Mouse (Mus musculus) liver, adult 2 months (tissue): ENCODE measurements at regions not wholly inside any gene's neighbourhood (a gene's known extent, or its start where the extent isn't known, plus 50 kb on each side); places are given as distances from the start of the nearest gene placed in this dataset.
A peak's percentile ranks its signal among the peaks of the same experiment; 100 is the strongest.

Source experiments
- DNase-seq: peaks from one replicate; pipeline ENCODE4 v3.0.0-alpha.2; 2011; ENCODE audit warnings: low read depth, low spot score; ENCODE audit errors: extremely low read depth
- H3K27ac ChIP-seq: fragments of 200-500 bp; replicated peaks from 2 replicates; pipeline ENCODE4 v1.5.1; 2012; ENCODE audit warnings: low read depth, mild to moderate bottlenecking, control low read depth, inconsistent platforms, low read length; ENCODE audit not compliant: insufficient read depth
- H3K27me3 ChIP-seq: fragments of 200-500 bp; 2 replicates; pipeline ENCODE4 v1.6.1; 2012; ENCODE audit warnings: mild to moderate bottlenecking, moderate library complexity, low read length, inconsistent platforms; ENCODE audit not compliant: control insufficient read depth, insufficient read depth
- H3K36me3 ChIP-seq: fragments of 200-500 bp; 2 replicates; pipeline ENCODE4 v1.6.1; 2012; ENCODE audit warnings: low read length, inconsistent platforms; ENCODE audit not compliant: control insufficient read depth, insufficient read depth
- H3K4me1 ChIP-seq: fragments of 200-500 bp; 2 replicates; pipeline ENCODE4 v1.6.1; 2011; ENCODE audit warnings: low read length; ENCODE audit not compliant: control insufficient read depth, insufficient read depth
- H3K4me3 ChIP-seq: fragments of 200-500 bp; 2 replicates; pipeline ENCODE4 v1.5.1; 2011; ENCODE audit warnings: low read depth, mild to moderate bottlenecking, control low read depth, low read length, moderate library complexity; ENCODE audit not compliant: insufficient read depth
- H3K79me2 ChIP-seq: fragments of 200-500 bp; 2 replicates; pipeline ENCODE4 v1.6.1; 2012; ENCODE audit warnings: inconsistent platforms, mild to moderate bottlenecking, low read length, moderate library complexity; ENCODE audit not compliant: control insufficient read depth, insufficient read depth
- H3K9ac ChIP-seq: fragments of 200-500 bp; 2 replicates; pipeline ENCODE4 v1.6.1; 2012; ENCODE audit warnings: low read depth, mild to moderate bottlenecking, control low read depth, inconsistent platforms, low read length
- CTCF ChIP-seq: fragments of 200-500 bp; IDR thresholded peaks from 2 replicates; pipeline ENCODE4 v1.5.1; 2011; ENCODE audit warnings: low read depth, low read length, control low read depth
- POLR2A ChIP-seq: fragments of 200-500 bp; IDR thresholded peaks from 2 replicates; pipeline ENCODE4 v1.6.1; 2011; ENCODE audit warnings: low read length, control low read depth; ENCODE audit not compliant: insufficient read depth; ENCODE audit errors: extremely low read depth
- WGBS: fragments of 180-500 bp; shearing (Covaris S2); methylation state at CpG from one replicate; pipeline ENCODE4 v1.1.7; 2018; 5-methylcytosine and 5-hydroxymethylcytosine counted together

- DNase-seq: no peak
- Histone ChIP-seq H3K36me3 (no peaks in the 10 kb centered on the region), H3K27me3 (no peaks in the 10 kb centered on the region; the same call in 1 of the 2 replicates), H3K9ac (no peak overlapping the region), H3K79me2 (no peaks in the 10 kb centered on the region), H3K27ac (no peak overlapping the region), H3K4me1 (no peaks in the 10 kb centered on the region), H3K4me3 (no peak overlapping the region)
- whole genome bisulfite sequencing: 91% methylated on average over 3 of the region's 3 CpGs
- TF ChIP-seq CTCF (no peak), POLR2A (no peak)
Observed at GRCm38 (mm10) chr4:55686771-55687170, 154.5 kb upstream of the Klf4 start.

GRCm38 (mm10) chr4:55672288-55672687 lies 140.0 kb upstream of the Klf4 start:
- H3K9ac ChIP-seq: no peak overlapping the region
- no peak overlapping the region for H3K4me3 ChIP-seq
- TF ChIP-seq CTCF (no peak), POLR2A (no peak)
- peaks cover 4% of the 10 kb centered on the region; the same call in 1 of the 2 replicates for H3K27me3 ChIP-seq
- no peak for DNase-seq
- no peak overlapping the region for H3K27ac ChIP-seq
- 61% methylated on average over 6 of the region's 6 CpGs for WGBS
- no peaks in the 10 kb centered on the region for H3K36me3 ChIP-seq
- H3K4me1 ChIP-seq: no peaks in the 10 kb centered on the region
- H3K79me2 ChIP-seq: no peaks in the 10 kb centered on the region

GRCm38 (mm10) chr4:55670258-55670657 lies 138.0 kb upstream of the Klf4 start:
- Histone ChIP-seq H3K4me1 (no peaks in the 10 kb centered on the region), H3K4me3 (no peak overlapping the region), H3K27ac (no peak overlapping the region), H3K79me2 (no peaks in the 10 kb centered on the region), H3K9ac (no peak overlapping the region), H3K36me3 (no peaks in the 10 kb centered on the region), H3K27me3 (0 out of 2 replicates have a peak, but pooled peaks cover 6% of the 10 kb centered on the region)
- DNase-seq: no peak
- WGBS: 66% methylated on average over 4 of the region's 4 CpGs
- TF ChIP-seq CTCF: no peak
- TF ChIP-seq POLR2A: no peak

- Histone ChIP-seq H3K36me3 (no peaks in the 10 kb centered on the region), H3K79me2 (no peaks in the 10 kb centered on the region), H3K4me1 (no peaks in the 10 kb centered on the region), H3K27ac (no peak overlapping the region), H3K9ac (no peak overlapping the region), H3K27me3 (peaks cover 5% of the 10 kb centered on the region; the same call in 1 of the 2 replicates), H3K4me3 (no peak overlapping the region)
- TF ChIP-seq CTCF (no peak), POLR2A (no peak)
- DNase-seq: peak; percentile 8
- 63% methylated on average over 4 of the region's 4 CpGs for WGBS
Observed at GRCm38 (mm10) chr4:55664822-55665221, 132.6 kb upstream of the Klf4 start.

- no peaks in the 10 kb centered on the region for H3K36me3 ChIP-seq
- TF ChIP-seq CTCF (no peak), POLR2A (no peak)
- no peak for DNase-seq
- peaks cover 5% of the 10 kb centered on the region; the same call in 1 of the 2 replicates for H3K27me3 ChIP-seq
- H3K9ac ChIP-seq: no peak overlapping the region
- H3K4me1 ChIP-seq: no peaks in the 10 kb centered on the region
- H3K79me2 ChIP-seq: no peaks in the 10 kb centered on the region
- no peak overlapping the region for H3K4me3 ChIP-seq
- 64% methylated on average over 5 of the region's 5 CpGs for WGBS
- no peak overlapping the region for H3K27ac ChIP-seq
Observed at GRCm38 (mm10) chr4:55663856-55664255, 131.6 kb upstream of the Klf4 start.

- H3K79me2 ChIP-seq: no peaks in the 10 kb centered on the region
- no peaks in the 10 kb centered on the region for H3K4me1 ChIP-seq
- H3K27me3 ChIP-seq: peaks cover 5% of the 10 kb centered on the region; the same call in 1 of the 2 replicates
- 47% methylated on average over 5 of the region's 5 CpGs for WGBS
- H3K9ac ChIP-seq: no peak overlapping the region
- TF ChIP-seq POLR2A (no peak), CTCF (no peak)
- no peak overlapping the region for H3K27ac ChIP-seq
- DNase-seq: no peak
- H3K36me3 ChIP-seq: no peaks in the 10 kb centered on the region
- no peak overlapping the region for H3K4me3 ChIP-seq
Observed at GRCm38 (mm10) chr4:55662041-55662440, 129.8 kb upstream of the Klf4 start.
